Mouse (Mus musculus): ENCODE data around the gene Plk5.

GRCm38 (mm10) chr10:80412656-80413541, 56.6 kb downstream of the Plk5 start:
- no peak for TF ChIP-seq TCF12 (IDR thresholded peaks at IDR 0.05; ENCODE audit: low read depth, low read length)
- TF ChIP-seq RCOR1 (conservative IDR thresholded peaks at IDR 0.05; ENCODE audit: low read depth, low read length): no peak
- TF ChIP-seq EP300 (IDR thresholded peaks at IDR 0.05; ENCODE audit: low read length): no peak
- no peak for TF ChIP-seq CTCF (conservative IDR thresholded peaks at IDR 0.05 in 1 of 2, IDR thresholded peaks at IDR 0.05 in 1 of 2; ENCODE audit: low read depth in 2 of 2, low read length in 2 of 2)
- TF ChIP-seq E2F4 (IDR thresholded peaks at IDR 0.05; ENCODE audit: insufficient replicate concordance, low read depth, low read length): no peak
- no peak for TF ChIP-seq RAD21 (IDR thresholded peaks at IDR 0.05; ENCODE audit: low read depth, low read length)
- TF ChIP-seq MAX (IDR thresholded peaks at IDR 0.05; ENCODE audit: low read length): no peak
- no peak for TF ChIP-seq ZC3H11A (IDR thresholded peaks at IDR 0.05; ENCODE audit: low read depth, low read length)
- no peak for TF ChIP-seq ETS1 (conservative IDR thresholded peaks at IDR 0.05; ENCODE audit: low read depth, low read length)
- TF ChIP-seq CHD1 (IDR thresholded peaks at IDR 0.05; ENCODE audit: low read depth, low read length): no peak
- 0 out of 2 replicates have a peak, but pooled peaks have one; percentile 13 for TF ChIP-seq POLR2A (IDR thresholded peaks at IDR 0.05; ENCODE audit: low read depth, low read length)
- no peak for TF ChIP-seq MAFK (IDR thresholded peaks at IDR 0.05; ENCODE audit: insufficient replicate concordance, low read length)
- no peak for TF ChIP-seq ELF1 (IDR thresholded peaks at IDR 0.05; ENCODE audit: low read depth, low read length)
- TF ChIP-seq HCFC1 (IDR thresholded peaks at IDR 0.05; ENCODE audit: low read depth, low read length): no peak

Data from CH12.LX (cell line).